Mouse (Mus musculus) CD4-positive helper T cell, adult 2 months (primary cell): Measurements from ENCODE around the gene Hist1h2ag.
A peak's percentile ranks its signal among the peaks of the same experiment; 100 is the strongest.

Experiments used
- DNase-seq: peaks from one replicate; pipeline ENCODE4 v3.0.0-alpha.2; 2012; ENCODE audit warnings: low read depth, missing footprints, low spot score

The Hist1h2ag gene

DNA sequence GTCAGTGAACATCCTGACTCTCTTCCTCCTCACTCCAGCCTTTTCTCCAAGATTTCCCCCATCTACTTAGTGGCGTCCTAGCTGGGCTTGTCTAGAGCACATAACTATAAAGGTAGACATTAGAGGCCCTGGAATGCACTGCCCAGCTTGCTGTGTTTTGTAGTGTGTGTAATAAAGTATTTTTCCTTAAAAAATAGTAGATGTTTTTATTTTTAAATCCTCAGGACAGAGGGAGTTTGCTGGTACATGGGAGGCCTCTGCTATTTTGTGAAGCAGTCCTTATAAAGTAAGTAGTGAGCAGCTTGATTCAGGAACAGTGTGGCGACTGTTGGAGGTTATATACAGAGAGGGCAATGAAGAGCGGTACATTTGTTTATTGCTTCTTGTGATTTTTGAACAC, 34.0 kb downstream of the Hist1h2ag start:
- no peak for DNase-seq

DNA sequence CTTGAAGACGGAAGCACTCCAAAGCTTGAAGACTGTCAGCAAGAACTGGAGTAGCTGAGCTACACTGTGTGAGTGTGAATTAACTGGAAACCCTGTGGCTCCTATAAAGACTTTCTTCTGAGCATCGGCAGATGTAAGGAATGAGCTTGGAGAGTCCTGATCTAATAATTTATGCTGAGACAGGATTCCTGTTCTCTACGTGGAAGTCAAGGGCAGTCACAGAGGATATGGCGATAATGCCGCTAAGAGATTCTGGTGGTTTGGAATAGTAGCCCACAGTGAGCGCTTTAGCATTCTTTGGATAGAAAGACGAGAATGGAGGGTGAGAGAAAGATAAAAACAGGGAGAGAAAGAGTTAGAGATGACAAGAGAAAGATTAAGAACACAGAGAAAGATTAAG, 34.9 kb downstream of the Hist1h2ag start:
- no peak for DNase-seq

GRCm38 (mm10) chr13:22007121-22007510, 35.6 kb downstream of the Hist1h2ag start:
- DNase-seq: no peak

DNA sequence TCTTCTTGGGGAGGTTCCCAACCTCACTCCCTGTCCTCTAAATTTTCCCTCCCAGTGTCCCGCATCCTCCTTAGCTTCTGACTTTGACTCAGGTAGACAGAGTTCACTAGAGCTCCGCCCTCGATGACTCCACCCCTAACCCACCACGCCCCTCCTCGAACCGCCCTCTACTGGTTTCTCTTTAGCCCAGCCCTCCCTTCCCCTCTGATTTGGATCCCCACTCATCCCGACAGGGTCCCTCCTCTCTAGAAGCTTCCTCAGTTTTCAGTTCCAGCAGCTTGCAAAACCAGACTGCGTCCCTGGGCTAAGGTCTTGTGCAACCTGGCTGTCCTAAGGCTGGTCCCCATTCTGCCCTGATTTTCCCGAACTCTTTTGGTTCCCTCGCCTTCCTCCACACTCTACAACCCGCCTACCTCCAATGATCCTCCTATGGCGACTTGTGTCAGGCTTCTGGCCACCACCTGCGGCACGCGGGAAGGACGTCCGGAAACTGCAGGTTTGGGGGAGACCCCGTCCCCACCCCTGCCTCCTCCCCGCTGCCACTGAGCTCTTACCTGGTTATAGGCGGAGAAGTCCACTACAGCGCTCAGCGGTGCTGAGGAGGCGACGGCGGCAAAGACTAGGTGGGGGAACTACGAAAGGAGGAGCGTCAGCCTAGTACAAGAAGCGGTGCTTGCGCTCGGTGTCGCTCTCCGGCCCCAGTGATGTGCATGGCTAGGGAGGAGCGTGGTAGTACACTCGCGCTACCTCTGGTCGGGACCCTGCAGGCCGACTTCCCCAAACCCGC, 36.2 kb downstream of the Hist1h2ag start:
- peak; percentile 83 for DNase-seq

- peak; percentile 86 for DNase-seq
Observed at GRCm38 (mm10) chr13:22005605-22006333, 37.0 kb downstream of the Hist1h2ag start.

DNA sequence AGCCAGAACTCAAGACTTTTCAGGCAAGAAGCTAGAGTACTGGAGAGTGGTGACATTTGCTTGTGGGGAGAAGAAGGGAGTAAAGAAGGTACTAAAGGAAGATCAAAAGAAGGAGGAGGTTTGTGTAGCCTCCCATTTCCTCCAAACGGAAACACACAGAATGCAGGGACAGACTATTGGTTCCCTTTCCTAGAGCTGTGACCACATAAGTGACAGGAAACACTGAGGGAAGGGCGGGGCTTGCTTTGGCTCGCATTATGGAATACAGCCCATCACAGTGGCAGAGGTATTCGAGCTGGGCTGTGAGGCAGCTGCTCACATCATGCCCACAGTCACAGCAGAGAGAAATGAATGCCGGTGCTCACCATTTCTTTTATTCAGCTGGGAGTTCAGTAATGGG, 40.9 kb downstream of the Hist1h2ag start:
- DNase-seq: peak; percentile 71

DNA sequence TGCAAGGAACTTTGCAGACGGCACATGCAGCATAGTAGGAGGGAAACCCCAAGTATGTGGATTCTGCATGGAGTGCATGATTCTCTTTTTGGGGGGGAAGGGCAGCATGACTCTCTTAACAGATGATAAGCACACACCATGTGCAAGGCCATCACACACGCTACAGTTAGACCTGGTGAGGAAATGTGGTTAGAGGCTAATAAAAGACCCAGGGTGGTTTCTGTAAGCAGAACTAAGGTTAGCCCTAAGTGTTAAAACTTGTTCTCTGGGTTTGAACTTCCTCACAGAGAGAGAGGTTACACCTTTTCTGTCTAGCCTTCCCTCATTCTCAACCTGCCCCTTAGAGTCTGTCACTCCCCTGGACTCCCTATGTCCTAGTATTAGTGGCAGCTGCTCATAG, 41.4 kb downstream of the Hist1h2ag start:
- no peak for DNase-seq

DNA sequence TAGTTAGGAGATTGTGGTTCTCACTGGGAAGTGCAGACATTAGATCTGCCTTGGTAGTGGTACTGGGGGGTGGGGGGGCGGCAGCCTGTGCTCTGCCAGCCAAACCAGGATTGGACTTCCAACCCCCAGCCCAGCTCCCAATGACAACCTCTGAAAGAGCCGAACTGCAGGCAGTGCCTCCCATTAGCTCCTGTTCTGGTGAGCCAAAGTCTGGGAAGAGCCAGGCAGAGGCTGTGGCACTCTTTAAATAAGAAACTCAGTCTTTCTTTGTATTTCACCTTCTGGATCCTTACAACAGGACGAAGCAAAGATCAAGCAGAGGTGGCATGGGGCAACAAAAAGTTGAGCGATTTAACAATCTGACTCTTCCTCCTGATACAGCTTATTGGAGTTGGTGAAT, 43.6 kb downstream of the Hist1h2ag start:
- no peak for DNase-seq

DNA sequence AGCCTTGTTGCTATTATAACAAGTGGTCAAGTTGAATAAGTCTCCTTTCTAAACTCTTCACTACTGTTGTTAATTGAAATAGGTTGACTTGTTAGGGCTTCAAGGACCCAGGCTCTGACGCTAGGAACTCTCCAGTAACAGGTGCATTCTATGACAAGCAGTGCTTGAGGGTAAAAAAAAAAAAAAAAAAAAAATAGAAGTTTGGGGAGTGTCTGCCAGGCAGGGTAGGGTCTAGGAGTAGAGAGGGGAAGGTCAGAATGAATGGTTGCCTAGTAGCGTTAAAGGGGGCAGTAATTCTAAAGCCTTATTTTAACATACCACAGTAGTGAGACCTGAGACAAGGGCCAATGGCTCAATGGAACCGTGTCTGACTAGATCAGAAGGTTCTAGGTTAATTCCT, 44.3 kb downstream of the Hist1h2ag start:
- no peak for DNase-seq

DNA sequence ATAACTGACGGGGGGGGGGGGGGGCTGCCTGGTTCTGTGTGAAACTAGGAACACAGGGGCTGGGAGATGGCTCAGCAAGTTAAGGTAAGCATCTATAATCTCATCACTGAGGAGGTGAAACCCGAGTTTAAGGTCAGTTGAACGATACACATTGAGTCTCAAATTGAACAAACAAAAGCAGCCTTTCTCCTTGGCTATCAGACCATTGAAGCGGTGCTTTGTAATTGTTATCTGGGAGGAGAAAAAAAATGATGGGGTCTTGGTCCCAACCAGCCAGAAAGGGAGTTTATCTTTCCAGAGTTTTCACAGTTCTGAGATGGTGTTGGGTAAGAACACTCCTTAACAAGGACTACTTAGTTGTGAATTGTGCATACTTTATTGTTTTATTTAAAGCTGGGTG, 44.9 kb downstream of the Hist1h2ag start:
- no peak for DNase-seq

DNA sequence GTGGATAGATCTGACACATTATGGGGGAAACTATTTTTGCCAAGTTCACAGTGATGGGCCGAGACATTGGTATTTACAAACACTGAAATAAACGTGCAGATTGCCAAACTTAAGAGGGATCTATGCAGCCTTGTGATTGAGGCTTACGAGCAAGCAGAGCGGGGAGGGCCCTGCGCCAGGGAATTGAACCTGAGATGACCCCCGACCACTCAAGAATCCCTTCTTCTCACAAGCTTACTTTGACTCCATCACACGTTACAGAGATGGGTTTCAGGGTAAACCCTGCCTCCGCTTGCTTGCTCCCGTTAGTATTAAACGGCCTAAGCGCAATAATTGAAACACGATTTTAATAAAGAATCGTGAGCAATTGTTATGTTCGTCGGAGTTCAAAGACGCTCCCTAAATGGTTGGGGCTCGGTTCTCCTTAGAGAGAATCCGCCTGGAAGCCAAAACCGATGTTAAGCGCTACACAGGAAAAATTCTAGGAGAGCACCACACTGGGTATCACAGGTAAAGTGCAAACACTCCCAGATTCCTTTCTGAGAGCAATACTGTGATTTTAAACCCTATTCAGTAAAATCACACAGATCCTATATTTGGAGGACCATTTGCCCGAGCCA, 45.4 kb downstream of the Hist1h2ag start:
- no peak for DNase-seq

- peak; percentile 14 for DNase-seq
Observed at GRCm38 (mm10) chr13:21996840-21997185, 45.9 kb downstream of the Hist1h2ag start.

DNA sequence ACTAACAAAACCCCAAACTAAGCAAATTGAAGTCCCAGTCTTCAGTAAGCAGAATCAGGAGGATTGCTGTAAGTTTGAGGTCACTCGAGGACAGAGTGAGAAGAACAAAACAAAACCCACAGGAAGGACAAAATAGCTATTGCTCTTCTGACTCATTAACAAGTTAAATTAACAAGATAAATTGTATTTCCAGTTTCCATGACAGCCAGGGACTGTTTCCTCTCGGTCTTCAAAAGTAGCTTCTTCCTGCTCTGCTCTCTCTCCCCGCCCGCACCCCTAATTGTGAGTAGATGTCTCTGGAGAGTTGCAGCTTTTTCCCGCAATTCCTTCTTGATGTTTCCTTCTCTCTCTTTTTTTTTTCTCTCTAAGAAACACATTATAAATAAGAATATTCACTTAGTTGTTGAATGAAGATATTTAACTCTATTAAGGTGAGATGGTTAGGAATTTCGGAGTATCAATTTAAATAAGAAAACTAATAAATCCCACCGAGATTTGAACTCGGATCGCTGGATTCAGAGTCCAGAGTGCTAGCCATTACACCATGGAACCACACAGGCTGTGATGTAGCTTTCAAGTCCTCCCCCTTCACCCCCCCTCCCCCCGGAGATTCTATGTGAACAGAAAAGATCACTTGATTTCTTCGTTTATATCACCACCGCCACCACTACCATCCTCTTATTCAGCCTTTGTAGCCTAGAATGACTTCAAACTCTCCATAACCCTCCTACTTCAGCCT, 46.5 kb downstream of the Hist1h2ag start:
- DNase-seq: peak; percentile 61

DNA sequence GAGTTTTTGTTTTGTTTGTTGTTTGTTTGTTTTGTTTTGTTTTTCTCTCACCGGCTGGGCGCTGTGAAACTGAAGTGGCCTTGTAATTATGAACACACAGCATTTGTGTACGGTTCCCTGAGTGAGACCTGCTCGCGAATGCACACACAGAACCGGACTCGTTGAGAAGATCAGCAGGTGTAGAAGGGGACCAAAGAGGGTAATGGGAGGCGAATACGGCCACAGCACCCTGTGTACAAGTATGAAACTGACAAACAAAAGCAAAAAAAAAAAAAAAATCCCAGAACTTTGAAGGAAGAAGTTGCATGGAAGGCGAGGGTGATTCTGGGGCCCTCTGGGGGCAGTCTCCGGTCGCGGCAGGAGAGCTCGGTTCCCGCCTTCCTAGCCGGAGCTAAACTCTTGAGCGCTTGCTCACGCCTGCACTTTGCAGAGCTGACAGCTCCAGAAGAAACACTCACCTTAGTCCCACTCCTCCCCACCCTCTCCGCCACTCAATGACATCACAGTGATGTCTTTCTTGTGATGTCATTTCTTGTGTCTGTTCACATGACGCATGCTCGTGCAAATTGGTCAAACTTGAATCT, 47.3 kb downstream of the Hist1h2ag start:
- DNase-seq: peak; percentile 62

DNA sequence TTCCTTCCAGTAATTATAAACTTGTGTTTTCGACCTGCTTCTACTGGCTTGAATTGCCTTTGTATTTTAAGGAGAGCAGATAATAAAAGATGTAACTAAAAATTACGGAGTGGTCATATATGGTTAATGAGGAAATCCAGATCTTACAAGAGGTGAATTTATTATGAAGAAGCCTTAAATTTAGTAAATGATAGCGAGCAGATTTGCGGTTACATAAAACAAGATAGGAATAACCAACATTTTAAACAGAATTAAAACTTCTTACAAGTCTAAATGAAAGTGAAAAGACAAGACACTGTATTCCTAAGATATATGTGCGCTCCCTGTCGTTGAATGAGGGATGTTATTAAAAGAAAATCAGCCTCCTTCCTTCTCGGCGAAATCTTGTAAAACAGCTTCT, 47.8 kb downstream of the Hist1h2ag start:
- DNase-seq: no peak

DNA sequence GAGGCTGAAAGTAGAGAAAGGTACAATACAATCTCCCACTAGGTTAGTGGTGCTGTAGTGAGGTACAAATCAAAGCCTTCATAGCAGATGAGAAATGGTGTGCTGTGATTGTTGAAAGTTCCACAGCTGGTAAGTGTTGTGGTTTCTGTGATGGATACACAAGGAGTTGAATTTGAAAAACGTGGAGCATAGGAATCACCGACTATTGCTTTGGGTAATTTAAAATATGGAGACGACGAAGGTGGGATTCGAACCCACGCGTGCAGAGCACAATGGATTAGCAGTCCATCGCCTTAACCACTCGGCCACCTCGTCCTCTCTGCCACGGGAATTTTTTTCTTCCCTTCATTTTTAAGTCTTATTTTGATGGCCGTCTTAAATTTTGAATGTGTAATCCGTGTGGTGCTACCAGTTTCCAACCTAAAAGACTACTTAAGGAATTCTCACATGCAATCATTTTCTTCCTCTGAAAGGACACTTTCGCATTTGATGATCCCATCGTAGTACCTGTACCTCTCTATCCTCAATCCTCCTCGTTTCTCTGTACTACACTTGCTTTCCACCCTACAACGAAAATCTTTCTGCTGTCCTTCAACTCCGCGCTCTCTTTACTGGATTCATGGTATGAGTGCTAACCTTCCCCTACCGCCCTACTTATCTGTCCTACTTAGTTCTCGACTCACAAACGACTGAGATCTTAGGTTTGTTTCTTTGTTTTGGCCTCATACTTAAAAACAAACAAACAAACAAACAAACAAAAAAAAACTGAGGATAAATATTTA, 48.6 kb downstream of the Hist1h2ag start:
- peak; percentile 27 for DNase-seq

- no peak for DNase-seq
Observed at GRCm38 (mm10) chr13:21992550-21992949, 50.2 kb downstream of the Hist1h2ag start.
